Mouse (Mus musculus): ENCODE results near the gene Cyp17a1. TPM values are rescaled to one million over a fixed set of nuclear protein-coding genes. Genes with fewer than 3 reads are reported as not detected.

Gene Cyp17a1
- polyA plus RNA-seq, 1 experiment from 2014 or later = 0.86 TPM

GRCm38 (mm10) chr19:46653616-46654235 is 19.2 kb downstream of the Cyp17a1 start:
- ATAC-seq (ENCODE audit: insufficient number of reproducible peaks, low FRiP score) = no peak; the same call in 1 of the 2 replicates
- Histone ChIP-seq H3K27ac (ENCODE audit: poor library complexity, severe bottlenecking) (no peak overlapping the region), H3K4me1 (replicated peaks) (peaks cover 25% of the 10 kb centered on the region), H3K9ac (no peak overlapping the region), H3K9me3 (replicated peaks) (no peaks in the 10 kb centered on the region), H3K36me3 (peaks cover 77% of the 10 kb centered on the region), H3K4me2 (no peak overlapping the region), H3K27me3 (replicated peaks) (no peaks in the 10 kb centered on the region), H3K4me3 (no peak overlapping the region)
- 93% methylated on average over 14 of the region's 14 CpGs for WGBS

- H3K27me3 ChIP-seq (replicated peaks) = no peaks in the 10 kb centered on the region
- no peak overlapping the region for H3K4me3 ChIP-seq
- H3K9ac ChIP-seq = no peak overlapping the region
- 44% methylated on average over 5 of the region's 5 CpGs for WGBS
- no peaks in the 10 kb centered on the region for H3K9me3 ChIP-seq (replicated peaks)
- H3K36me3 ChIP-seq = peaks cover 81% of the 10 kb centered on the region
- ATAC-seq (ENCODE audit: insufficient number of reproducible peaks, low FRiP score) = no peak
- H3K4me2 ChIP-seq = no peak overlapping the region
- peaks cover 25% of the 10 kb centered on the region for H3K4me1 ChIP-seq (replicated peaks)
- H3K27ac ChIP-seq (ENCODE audit: poor library complexity, severe bottlenecking) = no peak overlapping the region
These were observed 19.8 kb downstream of the Cyp17a1 start for GRCm38 (mm10) chr19:46653188-46653587.

- WGBS = 91% methylated on average over 14 of the region's 14 CpGs
- Histone ChIP-seq H3K4me1 (replicated peaks) (peaks cover 48% of the 10 kb centered on the region), H3K36me3 (peaks cover 54% of the 10 kb centered on the region), H3K9me3 (replicated peaks) (no peaks in the 10 kb centered on the region), H3K4me2 (no peak overlapping the region), H3K9ac (no peak overlapping the region), H3K27ac (ENCODE audit: poor library complexity, severe bottlenecking) (no peak overlapping the region), H3K4me3 (no peak overlapping the region), H3K27me3 (replicated peaks) (no peaks in the 10 kb centered on the region)
- ATAC-seq (ENCODE audit: insufficient number of reproducible peaks, low FRiP score) = no peak
These were observed 24.4 kb downstream of the Cyp17a1 start for GRCm38 (mm10) chr19:46648565-46648964.

DNA sequence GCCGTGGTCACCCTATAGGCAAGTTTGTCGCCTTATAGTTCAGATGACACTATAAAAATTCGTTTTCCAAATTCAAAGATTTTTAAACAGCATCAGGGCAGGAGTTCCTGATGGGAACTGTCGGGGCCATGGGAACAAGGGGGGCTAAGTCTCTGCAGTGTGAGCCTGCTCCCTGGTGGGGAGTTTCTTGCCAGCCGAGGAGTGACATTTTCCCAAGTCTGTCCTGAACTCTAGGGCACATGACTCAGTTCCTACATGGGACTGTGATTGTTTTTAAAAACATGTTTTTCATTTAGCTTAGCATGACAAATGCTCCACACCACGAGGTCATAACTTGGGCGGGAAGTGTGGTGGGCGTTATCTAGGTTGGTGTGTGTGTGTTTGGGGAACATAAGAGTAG is 25.1 kb downstream of the Cyp17a1 start:
- H3K4me3 ChIP-seq = no peak overlapping the region
- H3K4me1 ChIP-seq (replicated peaks) = peaks cover 48% of the 10 kb centered on the region
- 69% methylated on average over 8 of the region's 8 CpGs for WGBS
- H3K9me3 ChIP-seq (replicated peaks) = no peaks in the 10 kb centered on the region
- no peaks in the 10 kb centered on the region for H3K27me3 ChIP-seq (replicated peaks)
- peaks cover 47% of the 10 kb centered on the region for H3K36me3 ChIP-seq
- H3K9ac ChIP-seq = no peak overlapping the region
- no peak overlapping the region for H3K27ac ChIP-seq (ENCODE audit: poor library complexity, severe bottlenecking)
- ATAC-seq (ENCODE audit: insufficient number of reproducible peaks, low FRiP score) = no peak
- H3K4me2 ChIP-seq = no peak overlapping the region

DNA sequence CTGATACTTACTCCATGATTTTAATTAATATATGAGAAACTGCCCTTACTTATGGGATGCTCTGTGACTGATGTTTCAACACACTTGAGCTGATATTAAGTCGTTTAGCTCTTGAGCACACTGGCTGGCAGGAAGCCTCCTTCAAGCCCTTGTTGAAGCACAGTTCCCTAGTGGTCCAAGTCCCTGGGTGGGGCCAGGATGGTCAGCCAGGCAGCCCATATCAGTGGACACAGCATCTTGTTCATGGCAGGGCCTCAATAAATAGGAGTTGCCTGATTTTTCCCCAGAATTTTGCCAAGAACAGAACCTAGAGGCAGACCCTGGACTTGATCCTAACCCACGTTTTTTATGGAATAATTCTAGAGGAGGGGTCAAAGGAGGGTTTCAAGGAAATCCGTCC is 25.7 kb downstream of the Cyp17a1 start:
- Histone ChIP-seq H3K9me3 (replicated peaks) (no peaks in the 10 kb centered on the region), H3K4me1 (replicated peaks) (peaks cover 54% of the 10 kb centered on the region), H3K27ac (ENCODE audit: poor library complexity, severe bottlenecking) (no peak overlapping the region), H3K27me3 (replicated peaks) (no peaks in the 10 kb centered on the region), H3K4me2 (no peak overlapping the region), H3K36me3 (peaks cover 43% of the 10 kb centered on the region), H3K9ac (no peak overlapping the region), H3K4me3 (no peak overlapping the region)
- WGBS = 65% methylated on average over 3 of the region's 3 CpGs
- no peak for ATAC-seq (ENCODE audit: insufficient number of reproducible peaks, low FRiP score)

- H3K9ac ChIP-seq = 0 out of 2 replicates have a peak overlapping the region, but pooled peaks have one; percentile 36
- H3K36me3 ChIP-seq = peaks cover 37% of the 10 kb centered on the region
- 77% methylated on average over 12 of the region's 12 CpGs for WGBS
These were observed 26.9 kb downstream of the Cyp17a1 start for GRCm38 (mm10) chr19:46646041-46646481.

DNA sequence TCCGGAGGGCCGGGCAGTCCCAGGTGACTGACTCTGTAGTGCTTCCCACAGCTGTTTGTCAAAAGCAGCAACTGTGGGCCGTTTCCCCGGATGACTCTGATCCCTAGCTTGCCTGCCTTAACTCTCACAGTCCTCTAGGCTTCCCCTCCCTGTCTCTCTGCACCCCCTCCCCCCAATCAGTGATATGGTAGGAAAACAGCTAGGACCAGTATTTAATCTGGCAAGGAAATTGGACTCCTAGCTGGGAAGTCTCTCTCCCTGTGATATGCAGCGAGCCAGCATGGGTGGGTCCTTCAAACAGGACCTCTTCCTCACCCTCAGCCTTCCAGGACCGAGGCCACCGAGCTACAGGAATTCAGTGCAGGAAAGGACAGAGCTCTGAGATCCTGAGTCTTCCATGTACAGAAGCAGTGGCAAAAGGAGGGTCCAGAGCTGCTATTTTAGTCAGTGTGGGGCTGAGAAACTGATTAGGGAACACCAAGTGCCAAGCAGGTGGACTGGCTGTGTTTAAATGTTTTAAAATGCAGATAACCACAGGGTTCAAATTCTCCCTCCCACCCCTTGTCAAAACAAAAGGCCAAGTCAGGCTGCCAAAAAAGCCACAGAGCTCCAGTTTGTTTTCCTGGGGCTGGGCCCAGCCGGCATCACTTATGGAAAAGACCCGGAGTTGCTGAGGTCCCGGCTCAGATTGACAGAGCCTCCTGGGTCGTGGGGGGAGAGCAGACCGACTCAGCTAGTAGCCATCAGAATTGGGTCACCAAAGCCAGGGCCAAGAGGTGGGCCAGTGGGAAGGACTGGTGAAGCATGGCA is 28.0 kb downstream of the Cyp17a1 start:
- no peaks in the 10 kb centered on the region for H3K9me3 ChIP-seq (replicated peaks)
- H3K4me1 ChIP-seq (replicated peaks) = peaks cover 75% of the 10 kb centered on the region
- H3K4me2 ChIP-seq = peak overlapping the region; percentile 27
- peak overlapping the region; percentile 6 for H3K9ac ChIP-seq
- H3K36me3 ChIP-seq = peaks cover 35% of the 10 kb centered on the region
- H3K27me3 ChIP-seq (replicated peaks) = no peaks in the 10 kb centered on the region
- ATAC-seq (ENCODE audit: insufficient number of reproducible peaks, low FRiP score) = peak; percentile 79
- H3K27ac ChIP-seq (ENCODE audit: poor library complexity, severe bottlenecking) = peak overlapping the region; percentile 96
- no peak overlapping the region for H3K4me3 ChIP-seq
- WGBS = 14% methylated on average over 12 of the region's 12 CpGs

More at GRCm38 (mm10) chr19:46646041-46646481, 26.9 kb downstream of the Cyp17a1 start:
- no peaks in the 10 kb centered on the region for H3K9me3 ChIP-seq (replicated peaks)
- H3K27ac ChIP-seq (ENCODE audit: poor library complexity, severe bottlenecking) = peak overlapping the region; percentile 96
- H3K27me3 ChIP-seq (replicated peaks) = no peaks in the 10 kb centered on the region
- no peak overlapping the region for H3K4me3 ChIP-seq
- peaks cover 66% of the 10 kb centered on the region for H3K4me1 ChIP-seq (replicated peaks)
- peak overlapping the region; percentile 27; the same call in 1 of the 2 replicates for H3K4me2 ChIP-seq
- no peak for ATAC-seq (ENCODE audit: insufficient number of reproducible peaks, low FRiP score)

- Histone ChIP-seq H3K4me1 (replicated peaks) (peaks cover 82% of the 10 kb centered on the region), H3K27me3 (replicated peaks) (no peaks in the 10 kb centered on the region), H3K36me3 (peaks cover 32% of the 10 kb centered on the region), H3K9me3 (replicated peaks) (no peaks in the 10 kb centered on the region), H3K9ac (peak overlapping the region; percentile 6), H3K4me3 (no peak overlapping the region), H3K4me2 (peak overlapping the region; percentile 27), H3K27ac (ENCODE audit: poor library complexity, severe bottlenecking) (peak overlapping the region; percentile 96)
- WGBS = 53% methylated on average over 10 of the region's 10 CpGs
- ATAC-seq (ENCODE audit: insufficient number of reproducible peaks, low FRiP score) = no peak; the same call in 1 of the 2 replicates
These were observed 28.6 kb downstream of the Cyp17a1 start for GRCm38 (mm10) chr19:46644343-46644792.

- H3K27me3 ChIP-seq (replicated peaks) = no peaks in the 10 kb centered on the region
- peaks cover 91% of the 10 kb centered on the region for H3K4me1 ChIP-seq (replicated peaks)
- no peak for ATAC-seq (ENCODE audit: insufficient number of reproducible peaks, low FRiP score)
- H3K9ac ChIP-seq = peak overlapping the region; percentile 57; the same call in 1 of the 2 replicates
- no peaks in the 10 kb centered on the region for H3K9me3 ChIP-seq (replicated peaks)
- peak overlapping the region; percentile 4; the same call in 1 of the 2 replicates for H3K4me2 ChIP-seq
- WGBS = 59% methylated on average over 5 of the region's 5 CpGs
- peaks cover 26% of the 10 kb centered on the region for H3K36me3 ChIP-seq
- H3K27ac ChIP-seq (ENCODE audit: poor library complexity, severe bottlenecking) = peak overlapping the region; percentile 96
- H3K4me3 ChIP-seq = no peak overlapping the region
These were observed 29.7 kb downstream of the Cyp17a1 start for GRCm38 (mm10) chr19:46643236-46643635.

- no peaks in the 10 kb centered on the region for H3K27me3 ChIP-seq (replicated peaks)
- peaks cover 27% of the 10 kb centered on the region for H3K36me3 ChIP-seq
- peak overlapping the region; percentile 96 for H3K27ac ChIP-seq (ENCODE audit: poor library complexity, severe bottlenecking)
- no peak for ATAC-seq (ENCODE audit: insufficient number of reproducible peaks, low FRiP score)
- peak overlapping the region; percentile 42 for H3K4me2 ChIP-seq
- H3K4me1 ChIP-seq (replicated peaks) = peaks cover 95% of the 10 kb centered on the region
- 53% methylated on average over 22 of the region's 22 CpGs for WGBS
- no peaks in the 10 kb centered on the region for H3K9me3 ChIP-seq (replicated peaks)
- H3K9ac ChIP-seq = peak overlapping the region; percentile 28
- no peak overlapping the region for H3K4me3 ChIP-seq
These were observed 30.7 kb downstream of the Cyp17a1 start for GRCm38 (mm10) chr19:46642136-46642753.
